Mouse (Mus musculus) megakaryocyte-erythroid progenitor cell, adult 5 weeks (primary cell): ENCODE data around the gene Olfr538. TPM values are rescaled to one million over a fixed set of nuclear protein-coding genes. Genes with fewer than 3 reads are reported as not detected.

Source experiments
- polyA plus RNA-seq: library from polyadenylated mRNA; stranded (reverse); fragments of >175 nt; gene quantifications from 2 replicates; pipeline ENCODE4 v1.2.3, GENCODE M21; 2012

Olfr538 gene
- polyA plus RNA-seq: not detected in 2 replicates

GRCm38 (mm10) chr7:140567586-140567985 is at the start of gene Olfr538:
TSS of gene Olfr538 (plus strand) at chr7:140567886.

GRCm38 (mm10) chr7:140600969-140601368 is 33.3 kb downstream of the Olfr538 start, which contains the start of gene Olfr46:
TSS of gene Olfr46 (plus strand) at chr7:140601269.

Other genes with a start within 250 kb of the Olfr538 start
- gene Olfr525, start 247.0 kb upstream of the Olfr538 start, polyA plus RNA-seq: not detected in 2 replicates
- gene Olfr527, start 233.9 kb upstream of the Olfr538 start, polyA plus RNA-seq: not detected in 2 replicates
- gene Olfr60, start 206.2 kb upstream of the Olfr538 start, polyA plus RNA-seq: not detected in 2 replicates
- gene Olfr530, start 191.6 kb upstream of the Olfr538 start, polyA plus RNA-seq: not detected in 2 replicates
- not detected in 2 replicates for gene Olfr531, start 165.0 kb upstream of the Olfr538 start, polyA plus RNA-seq
- gene Olfr532, start 146.2 kb upstream of the Olfr538 start, polyA plus RNA-seq: not detected in 2 replicates
- 0.06 TPM in 1 of 2 replicates, not detected in the other for gene Olfr533, start 104.5 kb upstream of the Olfr538 start, polyA plus RNA-seq
- not detected in 2 replicates for gene Olfr535, start 83.7 kb upstream of the Olfr538 start, polyA plus RNA-seq
- gene Olfr536, start 60.5 kb upstream of the Olfr538 start, polyA plus RNA-seq: not detected in 2 replicates
- gene Olfr46, start 33.4 kb downstream of the Olfr538 start, polyA plus RNA-seq: not detected in 2 replicates
- not detected in 2 replicates for gene Olfr61, start 61.1 kb downstream of the Olfr538 start, polyA plus RNA-seq
- not detected in 2 replicates for gene Olfr53, start 78.6 kb downstream of the Olfr538 start, polyA plus RNA-seq
- gene Olfr539, start 92.0 kb downstream of the Olfr538 start, polyA plus RNA-seq: not detected in 2 replicates
- not detected in 2 replicates for gene Olfr45, start 114.1 kb downstream of the Olfr538 start, polyA plus RNA-seq
- not detected in 2 replicates for gene Olfr541, start 129.4 kb downstream of the Olfr538 start, polyA plus RNA-seq
- gene Cyp2e1, start 195.9 kb downstream of the Olfr538 start, polyA plus RNA-seq: not detected in 2 replicates
- gene Syce1, start 220.0 kb downstream of the Olfr538 start, polyA plus RNA-seq: 0.08 and 2.4 TPM in 2 replicates